Comparison of ENCODE assay signal across 9 mouse cellular contexts in genomic region chr12:108221206-108221605, GRCm38 (mm10). TPM values are rescaled to one million over a fixed set of nuclear protein-coding genes. Genes with fewer than 3 reads are reported as not detected.
DNase-seq lines count a peak whose midpoint lies in the region; ATAC-seq and TF ChIP-seq lines count a peak whose summit lies in the region.
"Had no signal": no experiment of that assay in that cellular context is flagged by ENCODE, and none has a peak within 500 bp of the region (broad histone marks: within the 10 kb centered on the region; RNA-seq: fewer than 3 reads in every experiment).

No protein-coding gene starts in this region.

- H3K4me3 ChIP-seq in liver, embryonic 14.5 days (ENCODE audit: insufficient read depth in 1 of 2, low read depth in 2 of 2, low read length in 2 of 2) = no peak overlapping the region
- no peak overlapping the region for H3K4me3 ChIP-seq in hindbrain, embryonic 11.5 days (ENCODE audit: low read depth, low read length)
- no peak overlapping the region for H3K4me3 ChIP-seq in neural tube, embryonic 12.5 days
- H3K4me3 ChIP-seq: erythroblast, embryonic 14.5 days had no signal

- no peak overlapping the region for H3K9ac ChIP-seq in liver, embryonic 14.5 days (replicated peaks)
- no peak overlapping the region for H3K9ac ChIP-seq in hindbrain, embryonic 11.5 days (ENCODE audit: low read depth, low read length)
- H3K9ac ChIP-seq in neural tube, embryonic 12.5 days = 0 out of 2 replicates have a peak overlapping the region, but pooled peaks have one; percentile 6

- H3K4me2 ChIP-seq in liver, embryonic 14.5 days (ENCODE audit: low read depth) = no peak overlapping the region
- H3K4me2 ChIP-seq in hindbrain, embryonic 11.5 days (replicated peaks; ENCODE audit: low read depth, low read length) = no peak overlapping the region
- no peak overlapping the region for H3K4me2 ChIP-seq in neural tube, embryonic 12.5 days (replicated peaks)

- DNase-seq in cerebellum, adult 11 months = peak; percentile 53
- DNase-seq in cerebellum, adult 8-10 months = no peak
- no peak for DNase-seq in liver, embryonic 14.5 days (ENCODE audit: low read depth in 3 of 3, low spot score in 3 of 3)
- DNase-seq in liver (no peak), adipocyte (ENCODE audit: low spot score) (no peak)
- DNase-seq in hindbrain, embryonic 11.5 days (ENCODE audit: low spot score) = peak; percentile 64

- ATAC-seq in liver, embryonic 14.5 days (ENCODE audit: insufficient read depth) = 0 out of 2 replicates have a peak, but pooled peaks have one; percentile 17
- ATAC-seq in hindbrain, embryonic 11.5 days (ENCODE audit: low FRiP score) = 0 out of 2 replicates have a peak, but pooled peaks have one; percentile 11
- no peak for ATAC-seq in neural tube, embryonic 12.5 days (ENCODE audit: low FRiP score, low read depth)
- no peak for ATAC-seq in monocyte, adult 5-6 weeks (replicated peaks; ENCODE audit: insufficient number of reproducible peaks, low FRiP score, low TSS enrichment, poor library complexity, severe bottlenecking)

- 53% methylated on average over 10 of the region's 10 CpGs for WGBS in liver, embryonic 14.5 days (ENCODE audit: insufficient replicate concordance)
- WGBS in hindbrain, embryonic 11.5 days = 62% methylated on average over 9 of the region's 10 CpGs
- 61% methylated on average over 10 of the region's 10 CpGs for WGBS in neural tube, embryonic 12.5 days

- H3K9me3 ChIP-seq in liver, embryonic 14.5 days (ENCODE audit: control insufficient read depth, low read length) = no peaks in the 10 kb centered on the region
- H3K9me3 ChIP-seq in hindbrain, embryonic 11.5 days (ENCODE audit: control insufficient read depth, low read length) = no peaks in the 10 kb centered on the region
- no peaks in the 10 kb centered on the region for H3K9me3 ChIP-seq in neural tube, embryonic 12.5 days

- no peak for TF ChIP-seq EP300 in liver, embryonic 14.5 days (IDR thresholded peaks at IDR 0.05; ENCODE audit: low read depth)

- no peak overlapping the region for H3K27ac ChIP-seq in liver, embryonic 14.5 days
- no peak overlapping the region for H3K27ac ChIP-seq in hindbrain, embryonic 11.5 days (ENCODE audit: low read depth, low read length)
- H3K27ac ChIP-seq in neural tube, embryonic 12.5 days = no peak overlapping the region

- H3K27me3 ChIP-seq in liver, embryonic 14.5 days (ENCODE audit: control insufficient read depth, insufficient read depth, low read length) = no peaks in the 10 kb centered on the region
- H3K27me3 ChIP-seq in hindbrain, embryonic 11.5 days (ENCODE audit: control insufficient read depth, insufficient read depth, low read length) = no peaks in the 10 kb centered on the region
- no peaks in the 10 kb centered on the region for H3K27me3 ChIP-seq in neural tube, embryonic 12.5 days (replicated peaks)

- H3K4me1 ChIP-seq in liver, embryonic 14.5 days (replicated peaks; ENCODE audit: control insufficient read depth in 2 of 2, insufficient read depth in 2 of 2, low read length in 1 of 2) = no peaks in the 10 kb centered on the region
- peaks cover 30% of the 10 kb centered on the region for H3K4me1 ChIP-seq in hindbrain, embryonic 11.5 days (replicated peaks; ENCODE audit: control insufficient read depth, insufficient read depth, low read length)
- peaks cover 92% of the 10 kb centered on the region for H3K4me1 ChIP-seq in neural tube, embryonic 12.5 days

- peak; percentile 40 for TF ChIP-seq CTCF in liver, embryonic 14.5 days (IDR thresholded peaks at IDR 0.05; ENCODE audit: low read depth)

- H3K36me3 ChIP-seq in liver, embryonic 14.5 days (replicated peaks; ENCODE audit: control insufficient read depth, insufficient read depth, low read depth) = no peaks in the 10 kb centered on the region
- no peaks in the 10 kb centered on the region for H3K36me3 ChIP-seq in hindbrain, embryonic 11.5 days (ENCODE audit: control insufficient read depth, insufficient read depth, low read length)
- no peaks in the 10 kb centered on the region for H3K36me3 ChIP-seq in neural tube, embryonic 12.5 days

RNA-seq across cellular contexts. Expression of gene Ccnk, which starts 41.8 kb away (rescaled TPM):
- 9.2 and 10.4 TPM in 2 replicates for polyA plus RNA-seq in liver, embryonic 14.5 days (2012; rRNA removed)
- polyA plus RNA-seq in liver, embryonic 14.5 days (2014; fragmentation: Nextera tagmentation; extraction: Ambion mirVana) = 3.9 and 4.0 TPM in 2 replicates
- polyA plus RNA-seq in hindbrain, embryonic 11.5 days (2014; fragmentation: Nextera tagmentation; extraction: Ambion mirVana) = 8.6 and 10.6 TPM in 2 replicates
- polyA plus RNA-seq in neural tube, embryonic 12.5 days (2016; fragmentation: Nextera tagmentation; extraction: Ambion mirVana) = 3.2 and 3.8 TPM in 2 replicates
- 22.4 to 31.4 TPM (median 26.9 TPM) in 3 replicates for total RNA-seq in monocyte, adult 5-6 weeks (2017)

RNA-seq across cellular contexts. Expression of gene Setd3, which starts 42.1 kb away (rescaled TPM):
- 15.2 and 26.8 TPM in 2 replicates for polyA plus RNA-seq in liver, embryonic 14.5 days (2012; rRNA removed)
- 43.4 and 46.2 TPM in 2 replicates for polyA plus RNA-seq in liver, embryonic 14.5 days (2014; fragmentation: Nextera tagmentation; extraction: Ambion mirVana)
- 90.7 and 92.1 TPM in 2 replicates for polyA plus RNA-seq in hindbrain, embryonic 11.5 days (2014; fragmentation: Nextera tagmentation; extraction: Ambion mirVana)
- polyA plus RNA-seq in neural tube, embryonic 12.5 days (2016; fragmentation: Nextera tagmentation; extraction: Ambion mirVana) = 104 and 114 TPM in 2 replicates
- total RNA-seq in monocyte, adult 5-6 weeks (2017) = 101 to 135 TPM (median 121 TPM) in 3 replicates

RNA-seq across cellular contexts. Expression of gene Ccdc85c, which starts 54.0 kb away (rescaled TPM):
- 1.8 TPM in 2 replicates for polyA plus RNA-seq in liver, embryonic 14.5 days (2012; rRNA removed)
- 1.8 TPM in 2 replicates for polyA plus RNA-seq in liver, embryonic 14.5 days (2014; fragmentation: Nextera tagmentation; extraction: Ambion mirVana)
- 17.2 and 17.8 TPM in 2 replicates for polyA plus RNA-seq in hindbrain, embryonic 11.5 days (2014; fragmentation: Nextera tagmentation; extraction: Ambion mirVana)
- 14.5 and 20.4 TPM in 2 replicates for polyA plus RNA-seq in neural tube, embryonic 12.5 days (2016; fragmentation: Nextera tagmentation; extraction: Ambion mirVana)
- 0.32 to 1.4 TPM in 2 of 3 replicates, not detected in the other for total RNA-seq in monocyte, adult 5-6 weeks (2017)

Comparison
In these comparisons a context has a peak if more than half of its experiments do, and no peak if none do; other contexts are left out.
1. DNase-seq: peak in cerebellum, adult 11 months (single experiment) and hindbrain, embryonic 11.5 days (single experiment); none in cerebellum, adult 8-10 months (single experiment), liver, embryonic 14.5 days (0 of 3), liver (single experiment) and adipocyte (single experiment).
2. ATAC-seq: peak in liver, embryonic 14.5 days (single experiment) and hindbrain, embryonic 11.5 days (single experiment); none in neural tube, embryonic 12.5 days (single experiment) and monocyte, adult 5-6 weeks (single experiment).